Mouse (Mus musculus) limb, embryonic 12.5 days (tissue): ENCODE results near the gene Creg2. TPM values are rescaled to one million over a fixed set of nuclear protein-coding genes. Genes with fewer than 3 reads are reported as not detected.

Source experiments
- ATAC-seq: fragments of 200-750 bp; cut with Nextera tagmentation; 2 replicates; pipeline ENCODE4 v1.8.0; 2017; ENCODE audit warnings: low read depth, moderate TSS enrichment; ENCODE audit not compliant: insufficient number of reproducible peaks, insufficient read depth, low FRiP score, low TSS enrichment
- H3K27ac ChIP-seq: fragments of 300-500 bp; sonication (generic); 2 replicates; pipeline ENCODE4 v1.5.1; 2016; ENCODE audit warnings: mild to moderate bottlenecking, moderate library complexity
- H3K27me3 ChIP-seq: fragments of 300-500 bp; sonication (generic); 2 replicates; pipeline ENCODE4 v1.6.1; 2016; ENCODE audit warnings: mild to moderate bottlenecking, moderate library complexity
- H3K36me3 ChIP-seq: fragments of 300-500 bp; sonication (generic); 2 replicates; pipeline ENCODE4 v1.6.1; 2016; ENCODE audit warnings: mild to moderate bottlenecking, moderate library complexity
- H3K4me1 ChIP-seq: fragments of 300-500 bp; sonication (generic); replicated peaks from 2 replicates; pipeline ENCODE4 v1.6.1; 2016
- H3K4me2 ChIP-seq: fragments of 300-500 bp; sonication (generic); 2 replicates; pipeline ENCODE4 v1.6.1; 2016; ENCODE audit warnings: mild to moderate bottlenecking, moderate library complexity
- H3K4me3 ChIP-seq: fragments of 300-500 bp; sonication (generic); replicated peaks from 2 replicates; pipeline ENCODE4 v1.5.1; 2016; ENCODE audit warnings: mild to moderate bottlenecking
- H3K9ac ChIP-seq: fragments of 300-500 bp; sonication (generic); replicated peaks from 2 replicates; pipeline ENCODE4 v1.6.1; 2016; ENCODE audit warnings: mild to moderate bottlenecking, moderate library complexity
- H3K9me3 ChIP-seq: fragments of 300-500 bp; sonication (generic); 2 replicates; pipeline ENCODE4 v1.6.1; 2016; ENCODE audit warnings: mild to moderate bottlenecking, moderate library complexity
- WGBS: fragments of 180-500 bp; shearing (Covaris S2); methylation state at CpG from one replicate; pipeline ENCODE4 v1.1.7; 2016; 5-methylcytosine and 5-hydroxymethylcytosine counted together
- polyA plus RNA-seq: library from polyadenylated mRNA; unstranded; fragments of >200 nt; fragmentation: Nextera tagmentation; extraction: Ambion mirVana; gene quantifications from 2 replicates; pipeline ENCODE4 v1.2.1, GENCODE M21; 2016

Gene Creg2
- polyA plus RNA-seq = 0.15 and 0.23 TPM in 2 replicates

GRCm38 (mm10) chr1:39651241-39651548, at the start of gene Creg2:
Creg2 (minus strand) TSS chr1:39651474.
- no peak for ATAC-seq
- Histone ChIP-seq H3K36me3 (no peaks in the 10 kb centered on the region), H3K9ac (peak within 1 kb of the TSS; percentile 51), H3K4me2 (peak within 1 kb of the TSS; percentile 100), H3K4me1 (peaks cover 20% of the 10 kb centered on the region), H3K27me3 (peaks cover 58% of the 10 kb centered on the region), H3K4me3 (peak within 1 kb of the TSS; percentile 55), H3K27ac (no peak within 1 kb of the TSS), H3K9me3 (no peaks in the 10 kb centered on the region)
- 35% methylated on average over 9 of the region's 9 CpGs for WGBS

- ATAC-seq = peak; percentile 70
- Histone ChIP-seq H3K27me3 (no peaks in the 10 kb centered on the region), H3K9me3 (no peaks in the 10 kb centered on the region), H3K4me1 (peaks cover 65% of the 10 kb centered on the region), H3K4me3 (no peak overlapping the region), H3K36me3 (no peaks in the 10 kb centered on the region), H3K27ac (peak overlapping the region; percentile 88), H3K4me2 (peak overlapping the region; percentile 34), H3K9ac (peak overlapping the region; percentile 35; the same call in 1 of the 2 replicates)
- WGBS = 6% methylated on average over 7 of the region's 7 CpGs
These were observed 49.5 kb upstream of the Creg2 start for GRCm38 (mm10) chr1:39700599-39701273.

- peak overlapping the region; percentile 1; the same call in 1 of the 2 replicates for H3K9ac ChIP-seq
- H3K36me3 ChIP-seq = no peaks in the 10 kb centered on the region
- H3K9me3 ChIP-seq = no peaks in the 10 kb centered on the region
- H3K4me3 ChIP-seq = no peak overlapping the region
- H3K4me1 ChIP-seq = peaks cover 73% of the 10 kb centered on the region
- peak overlapping the region; percentile 29; the same call in 1 of the 2 replicates for H3K27ac ChIP-seq
- H3K27me3 ChIP-seq = no peaks in the 10 kb centered on the region
- no peak for ATAC-seq
- no peak overlapping the region for H3K4me2 ChIP-seq
- 37% methylated on average over 6 of the region's 6 CpGs for WGBS
These were observed 47.2 kb upstream of the Creg2 start for GRCm38 (mm10) chr1:39698456-39698855.

- WGBS = 56% methylated on average over 4 of the region's 4 CpGs
- H3K9ac ChIP-seq = no peak overlapping the region
- no peak overlapping the region for H3K4me2 ChIP-seq
- no peaks in the 10 kb centered on the region for H3K36me3 ChIP-seq
- no peak overlapping the region for H3K4me3 ChIP-seq
- no peaks in the 10 kb centered on the region for H3K27me3 ChIP-seq
- peaks cover 40% of the 10 kb centered on the region for H3K4me1 ChIP-seq
- H3K9me3 ChIP-seq = no peaks in the 10 kb centered on the region
- no peak for ATAC-seq
- H3K27ac ChIP-seq = no peak overlapping the region
These were observed 43.9 kb upstream of the Creg2 start for GRCm38 (mm10) chr1:39695198-39695597.

GRCm38 (mm10) chr1:39694756-39695155, 43.5 kb upstream of the Creg2 start:
- Histone ChIP-seq H3K4me1 (peaks cover 36% of the 10 kb centered on the region), H3K9ac (no peak overlapping the region), H3K27ac (no peak overlapping the region), H3K4me2 (no peak overlapping the region), H3K36me3 (no peaks in the 10 kb centered on the region), H3K27me3 (no peaks in the 10 kb centered on the region), H3K9me3 (no peaks in the 10 kb centered on the region), H3K4me3 (no peak overlapping the region)
- ATAC-seq = no peak
- WGBS = 65% methylated on average over 7 of the region's 7 CpGs

DNA sequence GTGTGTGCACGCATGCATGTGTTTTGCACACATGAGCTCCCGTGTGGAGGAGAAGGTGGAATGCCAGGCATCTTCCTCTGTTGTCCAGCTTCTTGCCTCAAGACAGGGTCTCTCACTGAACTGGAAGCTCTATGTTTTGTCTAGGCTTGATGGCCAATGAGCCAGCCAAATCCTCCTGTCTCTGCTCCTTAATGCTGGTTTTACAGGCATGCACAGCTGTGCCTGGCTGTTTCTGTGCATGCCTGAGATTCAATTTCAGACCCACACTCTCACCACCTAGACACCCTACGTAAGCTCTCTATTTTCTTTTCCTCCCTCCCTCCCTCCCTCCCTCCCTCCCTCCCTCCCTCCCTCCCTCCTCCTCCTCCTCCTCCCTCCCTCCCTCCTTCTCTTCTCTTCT, 40.7 kb upstream of the Creg2 start:
- H3K36me3 ChIP-seq = no peaks in the 10 kb centered on the region
- H3K4me3 ChIP-seq = no peak overlapping the region
- no peak overlapping the region for H3K4me2 ChIP-seq
- H3K9ac ChIP-seq = no peak overlapping the region
- WGBS = 58% methylated on average over 3 of the region's 3 CpGs
- H3K27ac ChIP-seq = peak overlapping the region; percentile 47; the same call in 1 of the 2 replicates
- no peaks in the 10 kb centered on the region for H3K27me3 ChIP-seq
- ATAC-seq = no peak
- peaks cover 19% of the 10 kb centered on the region for H3K4me1 ChIP-seq
- H3K9me3 ChIP-seq = no peaks in the 10 kb centered on the region

DNA sequence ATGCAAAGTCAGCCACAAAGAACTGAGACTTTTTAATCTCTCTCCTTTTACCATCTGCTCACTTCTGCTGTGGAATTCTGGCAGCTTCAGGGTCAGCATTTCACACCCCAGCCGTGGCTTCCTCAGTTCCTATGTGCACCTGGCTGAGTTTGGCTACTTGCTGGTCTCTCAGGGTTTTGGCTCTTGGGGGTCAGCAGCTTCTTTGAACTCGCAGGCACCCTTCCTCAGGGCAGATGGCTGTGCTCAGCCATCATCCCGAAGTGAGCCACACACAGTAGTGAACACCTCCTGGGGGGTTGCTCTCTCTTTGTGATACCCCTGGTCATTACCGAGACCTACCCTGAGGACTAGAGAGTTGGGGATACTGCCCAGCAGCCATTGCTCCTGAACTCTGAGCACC, 39.8 kb upstream of the Creg2 start:
- no peak overlapping the region for H3K4me2 ChIP-seq
- no peaks in the 10 kb centered on the region for H3K36me3 ChIP-seq
- no peak for ATAC-seq
- no peaks in the 10 kb centered on the region for H3K9me3 ChIP-seq
- no peaks in the 10 kb centered on the region for H3K27me3 ChIP-seq
- no peak overlapping the region for H3K4me3 ChIP-seq
- H3K4me1 ChIP-seq = peaks cover 24% of the 10 kb centered on the region
- no peak overlapping the region for H3K9ac ChIP-seq
- H3K27ac ChIP-seq = peak overlapping the region; percentile 29; the same call in 1 of the 2 replicates
- WGBS = 26% methylated on average over 4 of the region's 4 CpGs

DNA sequence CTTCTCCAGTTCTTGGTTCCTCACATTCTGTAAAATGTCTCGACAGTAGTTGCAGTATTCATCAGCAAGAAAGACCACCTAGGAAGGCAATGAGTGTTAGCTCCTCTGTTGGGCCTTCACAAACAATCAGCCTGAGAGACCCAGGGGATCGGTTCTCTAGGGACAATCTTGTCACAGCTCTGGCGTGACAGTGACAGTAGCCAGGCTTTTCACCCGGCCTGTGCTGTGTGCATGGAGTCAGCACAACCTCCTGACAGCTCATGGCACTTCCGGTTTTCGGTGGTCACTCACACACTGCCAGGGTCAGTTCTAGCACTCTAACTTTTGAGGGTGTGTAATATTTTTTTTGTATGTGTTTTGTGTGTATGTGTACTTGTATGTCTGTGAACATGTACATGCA, 37.3 kb upstream of the Creg2 start:
- H3K4me1 ChIP-seq = peaks cover 8% of the 10 kb centered on the region; the same call in 1 of the 2 replicates
- no peaks in the 10 kb centered on the region for H3K27me3 ChIP-seq
- H3K4me2 ChIP-seq = no peak overlapping the region
- no peak overlapping the region for H3K4me3 ChIP-seq
- no peak overlapping the region for H3K27ac ChIP-seq
- H3K9ac ChIP-seq = no peak overlapping the region
- no peaks in the 10 kb centered on the region for H3K36me3 ChIP-seq
- WGBS = 56% methylated on average over 6 of the region's 6 CpGs
- no peak for ATAC-seq
- H3K9me3 ChIP-seq = no peaks in the 10 kb centered on the region

DNA sequence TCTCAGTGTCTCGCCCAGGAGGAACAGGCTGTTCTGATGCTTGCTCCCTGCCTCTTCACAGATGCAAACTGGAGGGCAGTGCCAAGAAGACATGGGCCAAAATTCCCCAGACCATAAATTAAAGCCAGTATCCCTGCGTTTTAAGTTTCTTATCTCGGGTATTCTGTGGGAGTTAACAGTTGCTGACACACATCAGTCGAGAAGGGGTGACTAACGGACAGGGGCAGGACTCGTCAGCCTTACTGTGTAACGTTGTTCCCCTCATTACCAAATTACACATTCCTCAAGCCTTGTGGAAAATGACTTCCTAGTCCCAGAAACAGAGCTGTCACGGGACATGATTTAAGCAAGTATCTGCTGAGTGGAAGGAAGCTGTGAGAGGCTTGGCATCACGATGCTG, 36.0 kb upstream of the Creg2 start:
- 62% methylated on average over 9 of the region's 9 CpGs for WGBS

GRCm38 (mm10) chr1:39685841-39686240, 34.6 kb upstream of the Creg2 start:
- Histone ChIP-seq H3K9ac (no peak overlapping the region), H3K4me1 (peaks cover 8% of the 10 kb centered on the region; the same call in 1 of the 2 replicates), H3K27ac (no peak overlapping the region), H3K36me3 (no peaks in the 10 kb centered on the region), H3K27me3 (no peaks in the 10 kb centered on the region), H3K4me2 (no peak overlapping the region), H3K4me3 (no peak overlapping the region), H3K9me3 (no peaks in the 10 kb centered on the region)
- ATAC-seq = peak; percentile 67; the same call in 1 of the 2 replicates
- WGBS = 0% methylated on average over 1 of the region's 1 CpGs

More for the DNA sequence above, 36.0 kb upstream of the Creg2 start:
- no peak overlapping the region for H3K4me3 ChIP-seq
- H3K4me2 ChIP-seq = no peak overlapping the region
- H3K9me3 ChIP-seq = no peaks in the 10 kb centered on the region
- H3K4me1 ChIP-seq = peaks cover 8% of the 10 kb centered on the region; the same call in 1 of the 2 replicates
- no peak overlapping the region for H3K27ac ChIP-seq
- no peak for ATAC-seq
- no peaks in the 10 kb centered on the region for H3K36me3 ChIP-seq
- no peaks in the 10 kb centered on the region for H3K27me3 ChIP-seq
- no peak overlapping the region for H3K9ac ChIP-seq

DNA sequence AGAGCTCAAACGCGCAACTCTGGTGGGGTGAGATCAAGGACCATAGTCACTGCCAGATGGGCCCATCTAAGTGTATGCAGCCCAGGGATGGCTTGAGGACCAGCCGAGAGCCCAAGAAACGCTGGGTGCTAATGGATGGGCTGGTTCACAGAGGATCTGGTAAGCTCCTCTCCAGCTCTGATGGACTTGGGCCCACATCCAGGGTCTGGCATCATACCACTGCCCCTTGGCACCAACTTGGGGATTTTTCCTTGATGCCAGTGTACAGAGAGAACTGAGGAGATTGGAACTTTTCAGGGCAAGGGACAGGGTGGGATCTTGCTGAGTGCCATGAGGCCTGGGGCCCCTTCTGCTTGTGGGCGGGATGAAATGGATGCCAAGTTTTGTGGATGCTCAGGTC, 30.4 kb upstream of the Creg2 start:
- Histone ChIP-seq H3K4me2 (no peak overlapping the region), H3K9me3 (no peaks in the 10 kb centered on the region), H3K27me3 (no peaks in the 10 kb centered on the region), H3K36me3 (no peaks in the 10 kb centered on the region), H3K9ac (no peak overlapping the region), H3K4me3 (no peak overlapping the region), H3K27ac (no peak overlapping the region), H3K4me1 (peaks cover 9% of the 10 kb centered on the region; the same call in 1 of the 2 replicates)
- 89% methylated on average over 5 of the region's 5 CpGs for WGBS
- no peak for ATAC-seq

- H3K27me3 ChIP-seq = no peaks in the 10 kb centered on the region
- H3K4me2 ChIP-seq = no peak overlapping the region
- H3K9ac ChIP-seq = no peak overlapping the region
- H3K4me3 ChIP-seq = no peak overlapping the region
- 0 out of 2 replicates have a peak, but pooled peaks cover 3% of the 10 kb centered on the region for H3K4me1 ChIP-seq
- no peaks in the 10 kb centered on the region for H3K9me3 ChIP-seq
- 62% methylated on average over 6 of the region's 6 CpGs for WGBS
- H3K36me3 ChIP-seq = no peaks in the 10 kb centered on the region
- no peak overlapping the region for H3K27ac ChIP-seq
- ATAC-seq = no peak
These were observed 29.3 kb upstream of the Creg2 start for GRCm38 (mm10) chr1:39680546-39680945.
